Mouse (Mus musculus) ovary, adult 2 months (tissue): ENCODE measurements around the gene Gm6525. TPM values are rescaled to one million over a fixed set of nuclear protein-coding genes. Genes with fewer than 3 reads are reported as not detected.

Experiments
- polyA plus RNA-seq: library from polyadenylated mRNA; depleted of rRNA; stranded (reverse); fragments of >200 nt; gene quantifications from 2 replicates; pipeline ENCODE4 v1.2.3, GENCODE M21; 2012; rRNA removed

Gm6525 gene
- polyA plus RNA-seq, result not detected in 2 replicates

GRCm38 (mm10) chr3:84173581-84174154 lies at the start of gene Gm6525:
Gene Gm6525, plus strand, starts transcription at chr3:84174104.

GRCm38 (mm10) chr3:84155558-84156006 lies 18.3 kb upstream of the Gm6525 start, which contains the start of gene Mnd1:
Gene Mnd1, minus strand, starts transcription at chr3:84155786.

Other genes with a start within 250 kb of the Gm6525 start
- gene Tmem131l, start 133.9 kb upstream of the Gm6525 start, polyA plus RNA-seq, result 34.4 and 40.6 TPM in 2 replicates
- 0.17 and 0.44 TPM in 2 replicates for gene Mnd1, start 18.3 kb upstream of the Gm6525 start, polyA plus RNA-seq
- gene Trim2, start 132.8 kb downstream of the Gm6525 start, polyA plus RNA-seq, result 35.2 and 42.3 TPM in 2 replicates